Mouse (Mus musculus) frontal cortex, adult 2 months (tissue): ENCODE measurements around the gene Acpp. TPM values are rescaled to one million over a fixed set of nuclear protein-coding genes. Genes with fewer than 3 reads are reported as not detected.

Experiments used
- DNase-seq, 2 experiments: peaks; one replicate each; pipeline ENCODE4 v3.0.0; 2022; ENCODE audit warnings: low spot score in 1 of 2; ENCODE audit errors: extremely low spot score in 1 of 2
- polyA plus RNA-seq: library from polyadenylated mRNA; depleted of rRNA; stranded (reverse); fragments of >200 nt; gene quantifications from 2 replicates; pipeline ENCODE4 v1.2.3, GENCODE M21; 2012; rRNA removed

Acpp gene
- polyA plus RNA-seq, 1 experiment, result 0.14 TPM

DNA sequence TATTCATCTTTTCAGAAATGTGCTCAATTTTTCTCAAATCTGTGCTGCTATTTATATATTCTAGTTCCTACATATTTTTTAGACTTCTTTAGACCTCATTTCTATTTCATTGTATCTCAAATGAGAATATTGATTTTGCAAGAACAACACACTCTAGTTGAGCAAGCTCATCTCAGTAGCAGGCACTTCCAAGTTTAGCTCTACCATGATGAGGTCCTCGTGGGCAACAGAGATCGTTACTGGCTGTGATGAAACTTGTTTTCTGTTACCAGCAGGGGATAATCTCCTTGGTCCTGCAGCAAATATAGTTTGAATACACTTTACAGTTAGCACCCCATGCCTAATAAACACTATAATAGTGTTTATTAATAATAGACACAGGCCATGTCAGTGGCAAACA is 81.5 kb downstream of the Acpp start:
- no peak for DNase-seq

DNA sequence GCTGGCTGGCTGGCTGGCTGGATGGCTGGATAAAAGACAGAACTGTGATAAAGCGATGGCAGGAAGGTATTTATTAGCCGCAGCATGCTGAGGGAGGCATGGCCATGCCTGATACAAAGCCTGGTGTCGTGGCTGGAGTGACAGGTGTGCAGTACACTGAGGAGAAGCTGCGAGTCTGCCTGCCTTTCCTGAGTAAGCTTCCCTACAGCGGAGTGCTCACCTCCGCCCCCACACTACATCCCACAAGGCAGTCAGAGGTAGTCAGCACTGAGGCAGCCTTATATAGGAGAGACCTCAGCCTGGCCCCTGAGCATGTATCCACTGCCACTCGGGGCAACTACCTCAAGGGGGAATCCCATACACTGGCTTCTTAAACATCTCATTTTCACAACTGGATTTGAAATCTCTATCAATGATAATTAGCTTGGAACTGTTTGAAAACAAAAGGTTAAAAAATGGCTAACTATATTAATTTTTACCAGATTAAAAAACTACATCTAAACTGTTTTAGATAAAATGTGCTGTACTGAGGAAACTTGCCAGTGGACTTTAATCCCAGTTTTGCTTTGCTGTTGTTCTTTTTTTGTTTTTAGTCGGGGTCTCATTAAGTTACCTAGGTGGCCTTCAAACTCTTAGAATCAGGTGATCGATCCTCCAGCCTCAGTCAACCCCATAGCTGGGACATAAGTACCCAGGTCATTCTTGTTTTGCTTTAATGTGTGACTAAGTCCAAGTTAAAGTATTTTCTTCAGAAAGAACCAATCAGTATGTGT is 83.0 kb downstream of the Acpp start:
- peak in 1 of 2 experiments; percentile 47 for DNase-seq

DNA sequence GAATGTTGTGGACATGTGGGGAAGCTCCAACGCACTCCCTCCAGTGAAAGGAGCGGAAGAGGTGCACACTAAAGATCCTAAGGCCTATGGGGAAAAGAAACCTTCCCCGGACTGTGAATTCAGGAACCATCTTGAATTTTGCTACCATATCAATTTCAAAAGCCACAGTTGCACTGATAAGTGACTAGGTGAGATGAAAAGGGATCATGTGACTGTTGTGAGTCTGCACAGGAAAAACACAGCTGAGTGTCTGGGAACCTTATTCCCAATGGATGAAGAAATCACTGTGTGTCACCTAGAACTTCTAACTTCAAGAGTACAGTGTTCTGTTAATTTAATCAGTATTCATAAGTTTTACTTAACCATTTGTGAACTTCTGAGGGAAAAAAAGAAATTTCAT is 84.9 kb downstream of the Acpp start:
- DNase-seq, result no peak

DNA sequence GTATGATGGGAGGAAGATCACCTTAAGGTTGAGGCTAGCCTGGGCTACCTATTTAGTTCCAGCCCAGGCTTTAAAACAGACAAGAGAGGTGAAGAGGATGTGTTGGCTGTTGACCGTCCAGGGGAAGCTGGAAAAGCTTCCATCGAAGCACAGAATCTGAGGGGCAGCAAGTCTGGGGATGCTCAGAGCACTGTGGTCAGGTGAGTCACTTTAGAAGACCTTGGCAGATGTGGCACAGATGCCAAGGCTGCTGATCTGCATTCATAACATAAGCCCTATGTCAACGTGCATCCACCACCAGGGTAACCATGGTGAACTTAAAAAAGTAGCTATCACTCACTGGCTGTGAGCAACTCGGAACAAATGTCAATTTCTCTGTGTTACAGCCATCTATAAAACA is 85.9 kb downstream of the Acpp start:
- DNase-seq, result no peak

DNA sequence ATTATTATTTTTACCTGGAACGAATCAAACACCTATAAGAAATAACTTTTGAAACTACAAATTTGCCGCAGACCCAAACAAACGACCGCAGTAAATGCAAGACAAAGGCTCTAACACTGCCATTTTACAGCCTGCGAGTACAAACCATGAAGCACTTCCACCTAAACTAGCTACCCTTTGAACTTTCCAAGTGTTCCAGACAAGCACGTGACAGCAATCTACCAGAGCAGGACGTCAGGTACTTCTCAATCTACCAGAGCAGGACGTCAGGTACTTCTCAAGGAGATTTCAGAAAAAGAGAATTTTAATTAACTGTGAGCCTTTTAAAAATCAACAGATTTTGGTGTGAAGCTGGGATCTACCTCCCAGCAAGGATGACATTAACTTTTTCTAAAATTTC is 86.4 kb downstream of the Acpp start:
- DNase-seq, result no peak

DNA sequence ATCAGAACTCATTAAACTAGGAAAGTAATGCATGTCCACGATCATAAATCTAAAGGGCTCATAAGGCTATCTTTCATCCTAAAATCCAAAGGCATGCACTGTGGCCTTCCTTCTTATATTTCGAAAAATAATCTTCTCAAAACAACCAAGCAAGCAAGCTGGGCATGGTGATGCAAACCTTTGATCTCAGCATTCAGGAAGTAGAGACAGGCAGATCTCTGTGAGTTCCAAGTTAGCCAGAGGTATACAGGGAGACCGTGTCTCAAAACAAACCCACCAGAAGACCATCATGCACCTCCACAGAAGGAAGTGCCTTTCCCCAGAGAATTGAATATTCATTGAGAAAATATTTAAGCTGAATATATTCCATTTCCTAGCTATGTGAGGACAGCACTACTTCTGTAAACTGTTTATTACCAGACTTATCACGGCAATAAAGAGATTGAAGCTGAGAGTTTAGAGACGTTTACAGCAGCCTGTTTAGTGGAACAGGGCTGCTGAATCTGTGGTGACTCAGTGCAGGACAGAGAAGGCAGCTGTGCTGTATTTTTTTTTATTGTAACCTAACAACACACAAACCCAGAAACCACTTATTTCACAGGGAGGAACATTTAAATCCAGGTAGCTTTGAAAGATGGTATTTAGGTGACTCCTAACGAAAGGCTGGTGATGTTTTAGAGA is 90.1 kb downstream of the Acpp start:
- no peak for DNase-seq

DNA sequence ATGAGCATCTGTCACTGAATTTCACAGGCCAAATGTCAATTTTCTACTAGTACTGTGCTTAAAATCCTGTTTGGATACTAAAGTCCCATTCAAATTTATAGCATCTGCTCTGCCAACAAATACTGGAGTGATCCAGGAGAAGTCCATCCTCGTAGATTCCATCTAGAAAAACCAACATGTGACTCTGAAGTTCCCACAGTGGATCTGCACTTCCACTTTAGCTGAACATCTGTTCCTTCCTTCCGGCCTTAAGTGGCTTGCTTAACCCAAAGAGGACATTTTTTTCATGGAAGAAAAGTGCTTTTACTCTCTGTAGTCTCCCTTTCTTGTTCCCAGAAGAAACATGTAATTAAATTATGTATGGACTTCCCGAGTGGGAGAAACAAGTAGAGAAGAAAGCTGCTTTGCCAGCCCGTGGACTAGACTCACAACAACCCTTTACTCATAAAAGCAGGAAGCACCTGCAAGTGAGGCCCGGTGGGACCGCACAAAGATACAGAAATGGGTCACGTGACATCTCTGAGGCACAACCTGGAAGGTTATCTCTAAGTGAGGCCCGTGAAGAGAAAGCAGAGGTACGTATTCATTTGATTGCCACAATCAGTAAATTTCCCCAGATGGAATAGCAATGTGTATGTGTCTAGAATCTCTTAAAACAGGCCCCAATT is 93.6 kb downstream of the Acpp start:
- no peak for DNase-seq

DNA sequence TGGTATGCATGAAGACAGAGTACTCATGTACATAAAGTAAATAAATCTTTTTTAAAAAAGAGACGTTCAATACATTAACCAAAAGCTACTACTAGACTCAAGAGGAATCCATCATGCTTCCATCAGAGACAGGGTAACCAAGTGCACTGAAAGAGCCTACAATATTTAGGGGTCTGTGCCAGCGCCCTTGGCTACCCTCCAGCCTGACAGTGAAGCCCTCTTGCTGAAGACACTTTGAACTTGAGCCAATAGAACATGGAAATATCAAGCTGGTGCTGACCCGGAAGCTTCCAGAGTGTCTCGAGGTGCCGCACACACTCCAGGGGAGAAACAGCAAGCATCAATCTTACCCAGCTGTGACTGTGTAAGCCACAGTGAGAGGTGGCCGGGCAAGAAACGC is 97.4 kb downstream of the Acpp start:
- no peak for DNase-seq

DNA sequence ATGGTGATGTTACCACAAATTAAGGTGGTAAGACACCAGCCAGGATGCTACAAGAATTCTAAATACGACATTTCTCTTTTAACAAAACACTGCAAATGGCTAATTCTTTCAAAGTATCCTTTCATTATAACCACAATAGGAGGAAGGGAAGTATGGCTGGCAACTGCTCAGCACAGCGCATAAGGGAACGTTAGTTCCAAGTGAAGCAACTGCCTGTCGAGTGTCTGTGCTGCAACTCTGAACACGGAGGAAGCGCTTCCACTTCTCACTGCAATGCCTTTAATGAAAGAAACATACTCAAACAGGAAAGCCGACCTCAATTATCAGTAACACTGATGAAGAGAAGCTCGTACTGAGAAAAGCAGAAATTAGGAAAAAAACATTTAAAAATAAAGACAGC is 98.5 kb downstream of the Acpp start:
- DNase-seq, result no peak

Other genes with a start within 250 kb of the Acpp start
- gene Ackr4, start 210.8 kb downstream of the Acpp start, polyA plus RNA-seq, result 0.23 and 0.32 TPM in 2 replicates
- 66.2 and 79.7 TPM in 2 replicates for gene Dnajc13, start 74.8 kb downstream of the Acpp start, polyA plus RNA-seq
- 95.6 and 101 TPM in 2 replicates for gene Cpne4, start 209.5 kb upstream of the Acpp start, polyA plus RNA-seq